Mouse (Mus musculus) layer of hippocampus, adult 9-11 months (tissue): Measurements from ENCODE around the gene Rbp7.

Experiments
- DNase-seq: peaks from one replicate; pipeline ENCODE4 v3.0.0; 2022

Gene Rbp7

DNA sequence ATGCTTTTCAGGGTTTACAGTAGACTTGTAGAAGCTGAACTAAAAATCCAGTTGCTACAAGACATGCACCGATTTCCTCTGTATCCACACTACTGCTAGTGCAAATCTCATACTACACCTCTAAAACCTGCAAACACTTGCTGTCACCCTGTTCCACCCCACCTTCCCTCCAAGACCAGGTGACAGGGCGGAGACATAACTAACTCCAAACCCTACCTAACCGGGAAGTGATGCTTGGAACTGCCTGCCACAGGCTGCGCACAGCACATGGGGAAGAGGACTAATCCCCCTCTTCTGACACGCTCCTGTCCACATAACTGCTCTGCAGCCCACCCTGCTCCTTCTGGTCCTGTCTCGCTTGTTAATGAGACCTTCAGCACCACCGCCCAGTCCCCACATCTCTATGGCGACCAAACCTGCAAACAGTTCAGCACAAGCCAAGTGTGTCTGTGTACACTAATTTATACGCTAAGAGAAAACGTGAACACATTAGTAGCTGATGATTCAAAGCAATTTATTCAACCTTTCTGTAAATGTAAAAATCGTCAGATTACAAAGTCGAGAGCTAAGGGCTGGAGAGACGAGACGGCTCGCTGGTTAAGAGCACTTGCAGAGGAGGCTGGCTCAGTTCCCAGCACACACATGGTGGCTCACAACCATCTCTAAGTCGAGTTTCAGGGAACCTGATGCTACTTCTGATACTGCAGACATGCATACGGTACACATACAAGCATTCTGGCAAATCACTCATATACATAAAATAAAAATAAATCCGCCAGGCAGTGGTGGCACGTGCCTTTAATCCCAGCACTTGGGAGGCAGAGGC is 49.9 kb downstream of the Rbp7 start:
- DNase-seq, result peak; percentile 36

DNA sequence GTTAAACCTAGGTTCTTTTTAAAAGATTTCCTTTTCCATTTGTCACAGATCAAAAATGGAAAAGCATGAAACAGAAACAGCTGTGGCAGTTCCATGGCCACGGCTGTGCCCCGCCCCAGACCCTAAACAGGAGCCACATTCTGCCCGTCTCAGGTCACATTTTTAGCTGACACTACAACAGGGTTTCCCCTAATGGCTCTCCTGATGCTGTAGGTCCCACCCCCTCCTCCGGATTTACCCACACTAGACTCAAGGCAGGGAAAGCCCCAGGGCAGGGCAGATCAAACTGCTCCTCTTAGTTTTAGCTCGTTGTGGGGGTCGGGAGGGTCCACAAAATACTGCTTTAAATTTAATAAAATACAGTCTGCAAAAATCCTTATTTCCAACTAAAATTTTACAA is 51.7 kb downstream of the Rbp7 start:
- no peak for DNase-seq

DNA sequence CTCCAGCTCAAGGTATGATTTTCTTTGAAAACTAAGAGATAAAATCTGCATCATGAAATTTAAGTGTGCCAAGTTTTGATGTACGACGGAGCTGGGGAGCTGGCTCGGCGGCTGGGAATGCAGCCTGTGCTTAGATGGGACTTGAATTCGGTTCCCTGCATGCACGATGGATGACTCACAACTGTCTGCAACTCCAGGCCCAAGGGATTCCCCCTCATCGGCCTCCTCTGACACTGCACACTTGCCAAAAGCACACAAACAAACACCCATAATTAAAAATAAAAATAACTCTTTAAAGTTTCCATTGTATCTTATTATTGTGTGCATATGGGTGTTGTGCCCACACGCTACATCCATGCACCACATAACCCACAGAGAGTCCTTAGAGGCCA is 53.2 kb downstream of the Rbp7 start:
- no peak for DNase-seq

DNA sequence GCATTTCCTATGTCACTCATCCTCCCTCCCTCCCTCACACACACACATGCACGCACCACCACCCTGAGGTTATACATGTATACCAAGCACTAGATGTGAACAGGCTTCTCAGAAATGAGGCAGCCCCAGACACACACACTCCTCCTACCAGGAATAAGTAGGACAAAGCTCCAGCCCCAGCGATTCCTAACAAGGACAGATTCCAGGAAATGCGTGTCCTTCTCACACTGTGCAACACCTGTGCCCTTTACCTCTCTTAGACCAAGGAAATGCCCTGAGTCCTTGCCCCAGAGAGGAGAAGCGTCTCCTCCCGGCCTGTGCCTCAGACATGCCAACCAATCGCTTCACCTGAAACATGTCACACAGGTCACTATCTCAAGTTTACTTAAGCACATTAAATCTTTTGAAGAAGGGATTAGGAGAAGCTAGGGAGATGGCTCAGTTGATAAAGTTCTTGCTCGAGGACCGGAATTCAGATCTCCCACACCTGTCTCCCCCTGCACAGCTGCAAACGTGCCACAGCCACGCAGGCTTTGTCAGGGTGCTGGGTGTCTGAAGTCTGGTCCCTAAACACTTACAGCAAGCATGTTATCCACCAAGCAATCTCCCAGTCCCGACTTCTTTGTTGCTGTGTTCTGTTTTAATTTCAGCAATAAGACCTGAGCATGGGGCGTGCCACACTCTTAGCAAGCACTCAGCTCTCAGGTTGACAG is 53.7 kb downstream of the Rbp7 start:
- no peak for DNase-seq
